Mouse (Mus musculus): Measurements from ENCODE around the gene Acaa1a. TPM values are rescaled to one million over a fixed set of nuclear protein-coding genes. Genes with fewer than 3 reads are reported as not detected.
A peak's percentile ranks its signal among the peaks of the same experiment; 100 is the strongest.

Gene Acaa1a
- 90.5 and 97.0 TPM in 2 replicates for polyA plus RNA-seq (2015; fragmentation: Nextera tagmentation; extraction: Ambion mirVana)

- Histone ChIP-seq H3K4me2 (replicated peaks; ENCODE audit: low read depth) (peak within 1 kb of the TSS; percentile 66), H3K9ac (ENCODE audit: low read depth, low read length) (peak within 1 kb of the TSS; percentile 75), H3K4me1 (replicated peaks; ENCODE audit: control insufficient read depth, insufficient read depth, low read length) (peaks cover 4% of the 10 kb centered on the region), H3K4me3 (ENCODE audit: low read depth, low read length) (peak within 1 kb of the TSS; percentile 72), H3K27me3 (replicated peaks; ENCODE audit: control insufficient read depth, insufficient read depth, low read length) (no peaks in the 10 kb centered on the region), H3K9me3 (ENCODE audit: control insufficient read depth) (no peaks in the 10 kb centered on the region), H3K27ac (ENCODE audit: low read depth, low read length) (peak within 1 kb of the TSS; percentile 84), H3K36me3 (ENCODE audit: control insufficient read depth, insufficient read depth) (peaks cover 32% of the 10 kb centered on the region)
- peak; percentile 11; the same call in 1 of the 2 replicates for ATAC-seq
- WGBS, result under 1% methylated on average over 43 of the region's 43 CpGs
- TF ChIP-seq CTCF (IDR thresholded peaks at IDR 0.05; ENCODE audit: low read depth), result peak; percentile 49
Observed at GRCm38 (mm10) chr9:119339558-119340211, at the start of gene Acaa1a. Gene Acaa1a, plus strand, starts transcription at chr9:119339676.

- 92% methylated on average over 3 of the region's 3 CpGs for WGBS
- no peaks in the 10 kb centered on the region for H3K27me3 ChIP-seq (replicated peaks; ENCODE audit: control insufficient read depth, insufficient read depth, low read length)
Observed at GRCm38 (mm10) chr9:119290791-119291190, 48.7 kb upstream of the Acaa1a start.

GRCm38 (mm10) chr9:119297696-119298095, 41.8 kb upstream of the Acaa1a start:
- Histone ChIP-seq H3K4me1 (replicated peaks; ENCODE audit: control insufficient read depth, insufficient read depth, low read length) (no peaks in the 10 kb centered on the region), H3K36me3 (ENCODE audit: control insufficient read depth, insufficient read depth) (peaks cover 6% of the 10 kb centered on the region), H3K4me3 (ENCODE audit: low read depth, low read length) (no peak overlapping the region), H3K9me3 (ENCODE audit: control insufficient read depth) (no peaks in the 10 kb centered on the region), H3K27ac (ENCODE audit: low read depth, low read length) (no peak overlapping the region), H3K9ac (ENCODE audit: low read depth, low read length) (no peak overlapping the region), H3K27me3 (replicated peaks; ENCODE audit: control insufficient read depth, insufficient read depth, low read length) (no peaks in the 10 kb centered on the region), H3K4me2 (replicated peaks; ENCODE audit: low read depth) (no peak overlapping the region)
- WGBS, result 73% methylated on average over 6 of the region's 6 CpGs
- ATAC-seq, result no peak
- TF ChIP-seq CTCF (IDR thresholded peaks at IDR 0.05; ENCODE audit: low read depth), result no peak

More at GRCm38 (mm10) chr9:119290791-119291190, 48.7 kb upstream of the Acaa1a start:
- no peaks in the 10 kb centered on the region for H3K4me1 ChIP-seq (replicated peaks; ENCODE audit: control insufficient read depth, insufficient read depth, low read length)
- no peak for ATAC-seq
- no peak for TF ChIP-seq CTCF (IDR thresholded peaks at IDR 0.05; ENCODE audit: low read depth)
- H3K9ac ChIP-seq (ENCODE audit: low read depth, low read length), result no peak overlapping the region
- H3K4me3 ChIP-seq (ENCODE audit: low read depth, low read length), result no peak overlapping the region
- H3K27ac ChIP-seq (ENCODE audit: low read depth, low read length), result no peak overlapping the region
- no peak overlapping the region for H3K4me2 ChIP-seq (replicated peaks; ENCODE audit: low read depth)
- H3K9me3 ChIP-seq (ENCODE audit: control insufficient read depth), result no peaks in the 10 kb centered on the region
- peaks cover 15% of the 10 kb centered on the region; the same call in 1 of the 2 replicates for H3K36me3 ChIP-seq (ENCODE audit: control insufficient read depth, insufficient read depth)

GRCm38 (mm10) chr9:119298563-119298962, 40.9 kb upstream of the Acaa1a start:
- ATAC-seq, result peak; percentile 53; the same call in 1 of the 2 replicates
- Histone ChIP-seq H3K36me3 (ENCODE audit: control insufficient read depth, insufficient read depth) (peaks cover 12% of the 10 kb centered on the region), H3K4me3 (ENCODE audit: low read depth, low read length) (no peak overlapping the region), H3K9ac (ENCODE audit: low read depth, low read length) (no peak overlapping the region), H3K27ac (ENCODE audit: low read depth, low read length) (peak overlapping the region; percentile 54; the same call in 1 of the 2 replicates), H3K4me1 (replicated peaks; ENCODE audit: control insufficient read depth, insufficient read depth, low read length) (no peaks in the 10 kb centered on the region), H3K27me3 (replicated peaks; ENCODE audit: control insufficient read depth, insufficient read depth, low read length) (no peaks in the 10 kb centered on the region), H3K4me2 (replicated peaks; ENCODE audit: low read depth) (peak overlapping the region; percentile 27; the same call in 1 of the 2 replicates), H3K9me3 (ENCODE audit: control insufficient read depth) (no peaks in the 10 kb centered on the region)
- no peak for TF ChIP-seq CTCF (IDR thresholded peaks at IDR 0.05; ENCODE audit: low read depth)
- 40% methylated on average over 3 of the region's 3 CpGs for WGBS

- no peaks in the 10 kb centered on the region for H3K4me1 ChIP-seq (replicated peaks; ENCODE audit: control insufficient read depth, insufficient read depth, low read length)
- no peak for TF ChIP-seq CTCF (IDR thresholded peaks at IDR 0.05; ENCODE audit: low read depth)
- H3K27me3 ChIP-seq (replicated peaks; ENCODE audit: control insufficient read depth, insufficient read depth, low read length), result no peaks in the 10 kb centered on the region
- H3K36me3 ChIP-seq (ENCODE audit: control insufficient read depth, insufficient read depth), result peaks cover 12% of the 10 kb centered on the region; the same call in 1 of the 2 replicates
- no peak overlapping the region for H3K9ac ChIP-seq (ENCODE audit: low read depth, low read length)
- WGBS, result 88% methylated on average over 7 of the region's 7 CpGs
- no peak overlapping the region for H3K4me3 ChIP-seq (ENCODE audit: low read depth, low read length)
- no peak overlapping the region for H3K4me2 ChIP-seq (replicated peaks; ENCODE audit: low read depth)
- H3K9me3 ChIP-seq (ENCODE audit: control insufficient read depth), result no peaks in the 10 kb centered on the region
- ATAC-seq, result no peak
- H3K27ac ChIP-seq (ENCODE audit: low read depth, low read length), result no peak overlapping the region
Observed at GRCm38 (mm10) chr9:119305863-119306262, 33.6 kb upstream of the Acaa1a start.

GRCm38 (mm10) chr9:119309067-119309466, 30.4 kb upstream of the Acaa1a start:
- Histone ChIP-seq H3K27ac (ENCODE audit: low read depth, low read length) (no peak overlapping the region), H3K36me3 (ENCODE audit: control insufficient read depth, insufficient read depth) (no peaks in the 10 kb centered on the region), H3K9me3 (ENCODE audit: control insufficient read depth) (no peaks in the 10 kb centered on the region), H3K4me1 (replicated peaks; ENCODE audit: control insufficient read depth, insufficient read depth, low read length) (no peaks in the 10 kb centered on the region), H3K9ac (ENCODE audit: low read depth, low read length) (no peak overlapping the region), H3K4me2 (replicated peaks; ENCODE audit: low read depth) (no peak overlapping the region), H3K27me3 (replicated peaks; ENCODE audit: control insufficient read depth, insufficient read depth, low read length) (no peaks in the 10 kb centered on the region), H3K4me3 (ENCODE audit: low read depth, low read length) (no peak overlapping the region)
- ATAC-seq, result no peak
- no peak for TF ChIP-seq CTCF (IDR thresholded peaks at IDR 0.05; ENCODE audit: low read depth)
- 83% methylated on average over 1 of the region's 1 CpGs for whole genome bisulfite sequencing

All from intestine, postnatal 0 days (tissue).